Mouse (Mus musculus) lung, embryonic 16.5 days (tissue): ENCODE results near the gene Ccdc12. TPM values are rescaled to one million over a fixed set of nuclear protein-coding genes. Genes with fewer than 3 reads are reported as not detected.

Experiments used
- ATAC-seq: fragments of 200-750 bp; cut with Nextera tagmentation; 2 replicates; pipeline ENCODE4 v1.8.0; 2017; ENCODE audit warnings: low read depth, mild to moderate bottlenecking, moderate library complexity
- H3K27ac ChIP-seq: fragments of 300-500 bp; sonication (generic); 2 replicates; pipeline ENCODE4 v1.5.1; 2014; ENCODE audit warnings: mild to moderate bottlenecking, control low read depth, low read length
- H3K27me3 ChIP-seq: fragments of 300-500 bp; sonication (generic); 2 replicates; pipeline ENCODE4 v1.6.1; 2014; ENCODE audit warnings: low read depth, low read length, mixed read lengths; ENCODE audit not compliant: control insufficient read depth, insufficient read depth
- H3K36me3 ChIP-seq: fragments of 300-500 bp; sonication (generic); 2 replicates; pipeline ENCODE4 v1.6.1; 2014; ENCODE audit warnings: low read length; ENCODE audit not compliant: control insufficient read depth, insufficient read depth
- H3K4me1 ChIP-seq: fragments of 300-500 bp; sonication (generic); replicated peaks from 2 replicates; pipeline ENCODE4 v1.6.1; 2014; ENCODE audit warnings: low read length, mixed read lengths; ENCODE audit not compliant: control insufficient read depth, insufficient read depth
- H3K4me2 ChIP-seq: fragments of 300-500 bp; sonication (generic); 2 replicates; pipeline ENCODE4 v1.6.1; 2014; ENCODE audit warnings: low read depth, low read length, control low read depth
- H3K4me3 ChIP-seq: fragments of 300-500 bp; sonication (generic); 2 replicates; pipeline ENCODE4 v1.5.1; 2014; ENCODE audit warnings: mild to moderate bottlenecking, low read length, control low read depth
- H3K9ac ChIP-seq: fragments of 300-500 bp; sonication (generic); 2 replicates; pipeline ENCODE4 v1.6.1; 2014; ENCODE audit warnings: low read length, control low read depth
- H3K9me3 ChIP-seq: fragments of 300-500 bp; sonication (generic); 2 replicates; pipeline ENCODE4 v1.6.1; 2016; ENCODE audit warnings: low read length; ENCODE audit not compliant: control insufficient read depth
- WGBS: fragments of 180-500 bp; shearing (Covaris S2); extraction: QIAGEN DNeasy Blood & Tissue Kit; methylation state at CpG from one replicate; pipeline ENCODE4 v1.1.7; 2014; 5-methylcytosine and 5-hydroxymethylcytosine counted together
- polyA plus RNA-seq: library from polyadenylated mRNA; unstranded; fragments of >200 nt; fragmentation: Nextera tagmentation; extraction: Ambion mirVana; gene quantifications from 2 replicates; pipeline ENCODE4 v1.2.1, GENCODE M21; 2015

Gene Ccdc12
- polyA plus RNA-seq = 160 and 167 TPM in 2 replicates

GRCm38 (mm10) chr9:110656249-110657221, at the start of gene Ccdc12:
Ccdc12 (plus strand) TSS chr9:110656503.
- H3K9ac ChIP-seq = peak within 1 kb of the TSS; percentile 76
- under 1% methylated on average over 52 of the region's 52 CpGs for WGBS
- peak within 1 kb of the TSS; percentile 87 for H3K27ac ChIP-seq
- H3K9me3 ChIP-seq = no peaks in the 10 kb centered on the region
- ATAC-seq = peak; percentile 90
- H3K4me3 ChIP-seq = peak within 1 kb of the TSS; percentile 64
- peaks cover 8% of the 10 kb centered on the region; the same call in 1 of the 2 replicates for H3K36me3 ChIP-seq
- H3K4me2 ChIP-seq = peak within 1 kb of the TSS; percentile 82
- peaks cover 9% of the 10 kb centered on the region; the same call in 1 of the 2 replicates for H3K27me3 ChIP-seq
- peaks cover 39% of the 10 kb centered on the region for H3K4me1 ChIP-seq

- no peak overlapping the region for H3K4me2 ChIP-seq
- H3K27ac ChIP-seq = no peak overlapping the region
- H3K27me3 ChIP-seq = no peaks in the 10 kb centered on the region
- peaks cover 19% of the 10 kb centered on the region for H3K36me3 ChIP-seq
- no peaks in the 10 kb centered on the region for H3K9me3 ChIP-seq
- no peak for ATAC-seq
- H3K4me1 ChIP-seq = no peaks in the 10 kb centered on the region
- H3K4me3 ChIP-seq = no peak overlapping the region
- 87% methylated on average over 3 of the region's 3 CpGs for WGBS
- H3K9ac ChIP-seq = no peak overlapping the region
Observed at GRCm38 (mm10) chr9:110611471-110611870, 44.8 kb upstream of the Ccdc12 start.

- no peak for ATAC-seq
Observed at GRCm38 (mm10) chr9:110617081-110617480, 39.2 kb upstream of the Ccdc12 start.

GRCm38 (mm10) chr9:110620180-110620579, 36.1 kb upstream of the Ccdc12 start:
- no peak overlapping the region for H3K4me3 ChIP-seq
- H3K27ac ChIP-seq = no peak overlapping the region
- no peak for ATAC-seq
- no peak overlapping the region for H3K4me2 ChIP-seq
- no peak overlapping the region for H3K9ac ChIP-seq
- H3K27me3 ChIP-seq = no peaks in the 10 kb centered on the region
- WGBS = 67% methylated on average over 7 of the region's 7 CpGs
- H3K4me1 ChIP-seq = peaks cover 8% of the 10 kb centered on the region
- peaks cover 29% of the 10 kb centered on the region for H3K36me3 ChIP-seq
- no peaks in the 10 kb centered on the region for H3K9me3 ChIP-seq

More at GRCm38 (mm10) chr9:110617081-110617480, 39.2 kb upstream of the Ccdc12 start:
- WGBS = 67% methylated on average over 3 of the region's 3 CpGs
- no peak overlapping the region for H3K9ac ChIP-seq
- no peaks in the 10 kb centered on the region for H3K27me3 ChIP-seq
- H3K4me2 ChIP-seq = no peak overlapping the region
- peaks cover 30% of the 10 kb centered on the region for H3K36me3 ChIP-seq
- H3K27ac ChIP-seq = no peak overlapping the region
- no peak overlapping the region for H3K4me3 ChIP-seq
- H3K4me1 ChIP-seq = no peaks in the 10 kb centered on the region
- no peaks in the 10 kb centered on the region for H3K9me3 ChIP-seq

- 89% methylated on average over 7 of the region's 7 CpGs for WGBS
- Histone ChIP-seq H3K4me3 (no peak overlapping the region), H3K9ac (no peak overlapping the region), H3K27ac (no peak overlapping the region), H3K9me3 (no peaks in the 10 kb centered on the region), H3K4me1 (peaks cover 11% of the 10 kb centered on the region), H3K27me3 (no peaks in the 10 kb centered on the region), H3K4me2 (no peak overlapping the region), H3K36me3 (peaks cover 29% of the 10 kb centered on the region)
- no peak for ATAC-seq
Observed at GRCm38 (mm10) chr9:110620685-110621084, 35.6 kb upstream of the Ccdc12 start.

GRCm38 (mm10) chr9:110622621-110623219, 33.6 kb upstream of the Ccdc12 start:
- no peak overlapping the region for H3K4me2 ChIP-seq
- no peaks in the 10 kb centered on the region for H3K27me3 ChIP-seq
- ATAC-seq = no peak
- H3K9ac ChIP-seq = no peak overlapping the region
- no peaks in the 10 kb centered on the region for H3K9me3 ChIP-seq
- peaks cover 11% of the 10 kb centered on the region for H3K4me1 ChIP-seq
- 70% methylated on average over 12 of the region's 12 CpGs for WGBS
- peaks cover 17% of the 10 kb centered on the region for H3K36me3 ChIP-seq
- no peak overlapping the region for H3K27ac ChIP-seq
- H3K4me3 ChIP-seq = no peak overlapping the region

- Histone ChIP-seq H3K27ac (peak overlapping the region; percentile 95), H3K4me1 (peaks cover 11% of the 10 kb centered on the region), H3K9me3 (no peaks in the 10 kb centered on the region), H3K4me3 (peak overlapping the region; percentile 69), H3K27me3 (no peaks in the 10 kb centered on the region), H3K4me2 (peak overlapping the region; percentile 99), H3K9ac (peak overlapping the region; percentile 77), H3K36me3 (peaks cover 11% of the 10 kb centered on the region; the same call in 1 of the 2 replicates)
- no peak for ATAC-seq
- WGBS = 30% methylated on average over 8 of the region's 8 CpGs
Observed at GRCm38 (mm10) chr9:110623416-110624195, 32.7 kb upstream of the Ccdc12 start.

- H3K4me1 ChIP-seq = peaks cover 11% of the 10 kb centered on the region
- H3K9me3 ChIP-seq = no peaks in the 10 kb centered on the region
- H3K36me3 ChIP-seq = peaks cover 9% of the 10 kb centered on the region; the same call in 1 of the 2 replicates
- peak; percentile 96 for ATAC-seq
- H3K27ac ChIP-seq = peak within 1 kb of the TSS; percentile 95
- no peaks in the 10 kb centered on the region for H3K27me3 ChIP-seq
- WGBS = under 1% methylated on average over 39 of the region's 41 CpGs
- H3K9ac ChIP-seq = peak within 1 kb of the TSS; percentile 77
- peak within 1 kb of the TSS; percentile 69 for H3K4me3 ChIP-seq
- H3K4me2 ChIP-seq = peak within 1 kb of the TSS; percentile 99
Observed at GRCm38 (mm10) chr9:110624361-110625166, 31.7 kb upstream of the Ccdc12 start, which contains the start of gene Nradd. Nradd (minus strand) TSS chr9:110624452.
